Mouse (Mus musculus) hindlimb bud, embryonic 11.5 days (tissue): ENCODE data around the gene Itga4.

Experiments used
- DNase-seq: peaks from one replicate; pipeline ENCODE4 v3.0.0-alpha.2; 2012; ENCODE audit warnings: low read depth, low spot score; ENCODE audit errors: extremely low spot score

The Itga4 gene

DNA sequence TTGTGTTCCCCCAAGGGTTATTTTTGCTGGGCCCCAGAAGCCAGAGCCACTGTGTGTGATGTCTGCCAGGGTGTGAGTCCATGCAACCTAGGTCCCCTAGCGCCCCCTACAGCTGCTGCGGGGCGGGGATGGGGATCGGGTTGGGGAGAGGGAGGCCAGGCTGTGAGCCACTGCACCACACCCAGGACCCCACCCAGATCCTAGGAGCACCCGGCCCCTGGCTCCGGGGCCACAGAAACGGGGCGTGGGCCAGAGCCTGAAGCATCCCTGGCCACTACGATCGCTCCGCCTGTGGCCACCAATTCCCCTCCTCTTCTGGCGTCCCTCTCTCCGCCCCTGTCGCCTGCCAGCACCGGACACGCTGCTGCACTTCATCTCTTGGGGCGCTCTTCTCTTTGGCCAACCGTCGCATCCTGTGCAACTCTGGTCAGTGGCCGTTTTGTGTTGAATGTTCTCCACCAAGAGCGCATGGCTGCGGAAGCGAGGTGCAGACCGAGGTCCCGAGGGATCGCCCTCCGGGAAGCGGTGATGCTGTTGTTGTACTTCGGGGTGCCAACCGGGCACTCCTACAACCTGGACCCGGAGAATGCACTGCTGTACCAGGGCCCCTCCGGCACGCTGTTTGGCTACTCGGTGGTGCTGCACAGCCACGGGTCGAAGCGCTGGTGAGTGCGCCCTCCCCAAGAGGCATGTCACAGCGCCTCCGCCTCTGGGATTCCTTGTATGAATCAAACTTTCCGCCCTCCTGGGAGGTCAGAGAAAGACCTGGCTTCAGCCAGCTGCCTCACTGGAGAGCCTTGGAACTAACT lies at the start of gene Itga4:
Gene Itga4 (plus strand): TSS at position 235 of the 809 bp plus-strand sequence.
- DNase-seq: no peak

DNA sequence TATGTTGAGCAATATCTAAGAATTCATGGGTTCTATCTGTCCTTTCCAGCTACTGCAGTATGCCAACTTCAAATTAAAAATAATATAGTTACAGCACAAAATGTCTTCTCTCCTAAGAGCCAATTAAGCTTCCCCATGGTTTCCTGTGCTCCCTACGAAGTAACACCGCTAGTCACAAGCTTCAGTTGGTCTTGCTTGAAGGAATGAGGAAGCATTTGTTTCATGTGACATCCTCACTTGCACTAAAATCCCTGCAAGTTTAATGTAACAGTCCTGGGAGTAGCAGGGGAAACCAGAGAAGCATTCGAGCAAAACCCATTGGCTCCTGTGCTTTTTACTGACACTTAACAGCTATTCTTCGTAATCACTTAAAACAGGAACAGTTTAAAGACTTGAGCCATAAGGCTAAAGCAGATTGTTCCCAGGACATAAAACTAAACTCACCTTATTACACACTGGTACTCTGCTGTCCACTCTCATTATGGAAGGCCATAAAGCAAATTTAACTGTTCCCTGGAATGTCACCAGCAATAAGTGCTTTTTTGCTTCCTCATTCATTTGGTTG lies 49.0 kb upstream of the Itga4 start:
- peak; percentile 87 for DNase-seq

DNA sequence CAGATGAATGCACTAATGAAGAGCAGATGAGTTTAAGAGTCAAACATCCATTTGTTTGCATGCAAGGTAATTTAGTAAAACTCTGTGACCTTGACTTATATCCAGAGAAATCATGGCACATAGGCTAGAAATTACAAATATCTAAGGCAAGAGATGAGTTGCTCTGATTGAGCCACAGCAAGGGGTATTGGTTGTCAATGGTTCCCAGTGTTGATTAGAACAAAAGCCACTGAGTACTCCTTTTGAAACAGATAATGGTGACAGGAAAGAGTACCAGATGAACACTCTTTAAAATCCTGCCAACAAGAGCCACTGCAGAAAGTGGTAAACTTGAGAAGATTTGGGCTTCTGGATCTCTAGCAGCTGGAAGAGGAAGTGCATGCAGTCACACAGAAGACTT lies 40.2 kb upstream of the Itga4 start:
- DNase-seq: no peak

DNA sequence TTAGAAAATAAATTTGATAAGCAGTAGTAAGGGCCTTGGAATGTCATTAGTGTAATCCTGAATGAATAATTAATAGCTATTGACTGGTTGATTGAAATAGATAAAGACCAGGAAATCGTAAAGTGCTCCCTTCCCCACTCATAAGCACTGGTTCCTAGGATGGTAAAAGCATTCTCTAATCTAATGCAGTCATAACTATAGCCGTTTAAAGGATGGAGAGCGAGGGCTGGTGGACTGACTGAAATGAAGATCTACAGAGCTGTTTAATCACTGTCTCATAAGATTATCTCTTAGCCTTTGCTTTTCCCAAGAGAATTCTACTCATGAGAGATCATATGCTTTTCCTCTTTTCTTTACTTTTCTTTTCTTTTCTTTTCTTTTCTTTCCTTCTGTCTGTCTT lies 39.7 kb upstream of the Itga4 start:
- DNase-seq: no peak

DNA sequence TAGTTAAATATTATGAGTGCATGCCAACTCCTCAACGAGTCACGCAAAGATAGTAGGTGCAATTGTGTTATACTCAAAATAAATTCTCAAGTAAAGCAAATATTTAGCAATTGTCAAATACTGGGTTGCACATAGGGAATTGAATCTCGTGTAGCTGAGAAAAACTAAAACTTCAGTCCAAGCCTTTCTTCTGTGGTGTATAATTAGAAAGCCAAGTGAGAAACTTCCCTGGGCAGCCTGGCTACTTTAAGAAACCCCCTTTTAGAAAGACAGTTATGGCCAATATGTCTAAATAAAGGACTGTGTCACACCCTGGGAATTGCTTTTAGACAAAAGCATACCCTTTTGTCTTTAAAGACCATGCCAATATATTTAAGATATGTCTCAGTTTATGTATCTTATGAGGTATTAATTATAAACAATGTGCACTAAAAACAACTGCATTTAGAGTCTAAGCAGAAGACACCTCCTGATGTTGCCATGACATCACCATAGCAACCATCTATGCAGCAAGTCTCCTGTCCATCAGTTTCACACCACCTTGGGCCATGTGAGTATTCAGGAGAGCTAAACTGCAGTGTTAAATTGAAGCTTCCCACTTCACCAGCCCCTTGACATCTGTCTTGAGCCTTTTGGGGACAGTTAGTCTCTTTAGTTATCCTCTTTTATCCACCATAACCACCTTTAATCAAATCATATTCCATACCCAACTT lies 30.4 kb upstream of the Itga4 start:
- DNase-seq: no peak

DNA sequence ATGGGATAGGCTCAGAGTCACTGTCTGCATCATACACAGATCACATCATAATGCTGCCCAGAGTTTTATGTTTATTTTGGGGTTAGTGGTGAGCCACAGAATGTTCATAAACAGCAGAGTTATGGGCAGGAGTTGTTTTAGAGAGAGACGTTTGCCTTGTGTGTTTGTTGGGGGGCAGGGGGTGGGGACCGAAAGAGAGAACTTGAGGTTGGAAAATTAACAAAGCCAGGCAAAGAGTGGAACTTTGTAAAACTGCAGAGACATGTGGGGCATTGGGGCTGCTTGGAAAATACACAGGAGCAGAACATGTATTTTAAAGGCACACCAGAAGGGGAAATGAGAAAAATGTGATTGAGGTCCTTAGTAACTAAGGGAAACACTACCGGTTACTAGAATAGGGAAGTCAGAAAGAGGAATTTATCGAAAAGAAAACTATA lies 27.4 kb upstream of the Itga4 start:
- DNase-seq: no peak

DNA sequence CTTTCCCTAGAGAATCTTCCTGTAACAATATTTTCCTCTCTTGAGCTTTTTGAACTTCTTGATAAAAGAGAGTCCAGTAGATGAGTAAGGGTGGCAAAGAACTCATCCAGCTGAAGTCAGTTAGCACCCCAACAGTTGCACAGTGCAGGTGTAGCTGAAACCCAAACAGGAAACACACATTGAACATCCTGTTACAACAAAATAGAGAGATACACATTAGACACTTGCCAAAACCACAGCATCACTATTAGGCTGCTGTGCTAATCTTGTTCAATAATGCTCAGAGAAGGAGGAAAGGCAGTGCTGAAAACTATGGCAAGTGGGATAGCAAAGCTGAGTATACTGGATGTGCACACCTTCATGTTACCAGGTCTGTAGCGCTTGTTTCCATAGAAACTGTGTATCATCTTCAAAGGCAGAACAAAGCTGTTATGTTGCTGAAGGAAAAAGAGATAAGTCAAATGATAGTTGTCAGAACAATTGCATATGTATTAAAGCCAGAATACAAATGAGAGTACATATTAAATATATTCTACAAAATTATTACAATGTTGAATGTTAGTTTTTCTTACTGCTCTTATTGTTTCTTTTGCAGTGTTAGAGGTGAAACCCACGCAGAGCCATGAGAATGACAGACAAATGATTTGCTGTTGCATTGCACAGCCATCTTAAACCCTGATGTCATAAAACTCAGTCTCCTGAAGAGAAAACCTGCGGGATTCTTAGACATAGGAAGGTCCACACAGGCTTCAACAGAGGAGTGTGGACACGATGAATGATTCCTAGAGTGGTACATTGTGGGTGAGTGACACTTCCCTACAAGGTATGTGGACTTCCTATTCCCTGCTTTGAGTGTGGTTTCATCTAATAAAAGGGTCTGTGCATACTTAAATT lies 23.9 kb upstream of the Itga4 start:
- DNase-seq: no peak

DNA sequence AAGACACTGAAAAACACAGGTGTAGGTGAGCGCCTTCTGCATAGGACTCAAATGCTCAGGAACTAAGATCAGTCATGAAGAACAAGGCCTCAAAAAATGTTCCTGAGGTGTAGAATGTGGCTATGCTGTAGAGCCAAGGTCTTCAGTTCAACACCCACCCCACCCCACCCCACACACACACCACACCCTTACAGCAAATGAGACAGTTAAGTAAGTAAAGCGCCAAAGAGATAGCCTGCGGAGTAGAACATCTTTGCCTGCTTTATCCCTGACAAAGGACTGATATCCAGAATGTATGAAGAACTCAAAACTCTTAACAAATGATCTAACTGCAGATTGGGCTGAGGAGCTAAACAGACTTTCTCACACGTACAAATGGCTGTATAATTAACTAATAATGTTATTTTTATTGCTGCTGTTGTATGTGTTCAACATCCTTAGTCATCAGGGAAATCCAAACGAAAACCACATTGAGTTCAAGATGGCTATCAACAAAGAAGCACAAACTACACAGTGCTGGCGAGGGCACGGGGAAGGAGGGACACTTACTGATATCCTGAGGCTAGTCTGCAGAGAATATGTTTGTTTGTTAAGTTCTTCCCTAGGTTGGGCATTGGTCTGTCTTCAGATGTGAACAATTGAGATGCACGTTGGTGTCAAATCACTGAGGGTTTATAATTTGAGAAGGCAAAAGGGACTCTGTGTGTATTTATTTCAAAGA lies 19.3 kb upstream of the Itga4 start:
- no peak for DNase-seq

DNA sequence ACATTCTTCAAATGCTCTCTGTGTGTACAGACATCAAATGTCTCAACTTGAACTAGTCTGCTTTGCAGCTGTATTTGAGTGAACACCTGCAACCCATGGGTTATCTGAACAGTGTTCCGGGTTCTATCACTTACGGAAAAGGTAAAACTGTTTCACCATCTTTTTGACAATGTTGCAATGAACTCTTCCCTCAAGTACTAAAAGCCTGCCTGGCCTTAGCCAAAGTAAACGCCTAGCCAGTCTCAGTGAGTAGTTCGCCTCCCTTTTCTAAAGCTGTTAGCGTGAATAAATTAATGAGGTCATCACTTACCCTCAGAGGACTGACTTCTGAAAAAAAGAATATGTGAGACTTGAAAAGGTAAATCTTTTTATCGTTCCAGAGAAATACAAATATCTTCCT lies 18.0 kb upstream of the Itga4 start:
- DNase-seq: no peak

DNA sequence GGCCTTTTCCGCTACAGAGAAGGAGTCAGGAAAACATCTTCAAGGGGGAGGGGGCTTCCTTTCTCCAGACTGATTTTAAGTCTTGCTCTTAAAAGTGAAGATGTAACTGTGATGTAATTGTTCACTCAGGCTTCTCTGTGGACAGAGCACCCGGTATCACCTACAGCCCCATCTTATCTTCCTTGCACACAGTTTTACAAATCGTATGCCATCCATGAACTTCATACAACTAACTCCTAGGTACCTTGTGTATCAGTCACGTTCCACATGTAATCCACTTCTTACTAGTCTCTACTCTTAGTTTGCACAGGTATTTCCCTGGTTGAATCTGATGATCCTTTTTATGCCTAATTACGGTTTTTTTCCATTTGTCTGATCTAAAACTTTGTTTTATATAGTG lies 10.9 kb upstream of the Itga4 start:
- no peak for DNase-seq

DNA sequence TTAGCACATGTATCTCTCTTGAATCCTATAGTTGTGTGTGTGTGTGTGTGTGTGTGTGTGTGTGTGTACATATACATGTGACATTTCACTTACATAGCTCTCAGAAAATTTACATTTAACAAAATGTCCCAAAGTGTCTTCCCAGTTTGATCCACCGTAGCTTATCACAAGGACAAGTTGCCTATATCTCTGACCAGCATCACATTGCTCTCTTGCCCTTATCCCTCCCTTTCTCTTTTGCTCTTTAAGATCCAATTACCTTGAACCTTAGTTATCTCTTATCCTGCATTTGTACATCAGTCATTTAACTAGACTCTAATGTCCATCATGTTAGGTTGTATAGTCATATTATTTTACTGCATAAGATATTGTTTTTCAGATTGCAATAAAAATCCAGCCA lies 10.5 kb upstream of the Itga4 start:
- no peak for DNase-seq

DNA sequence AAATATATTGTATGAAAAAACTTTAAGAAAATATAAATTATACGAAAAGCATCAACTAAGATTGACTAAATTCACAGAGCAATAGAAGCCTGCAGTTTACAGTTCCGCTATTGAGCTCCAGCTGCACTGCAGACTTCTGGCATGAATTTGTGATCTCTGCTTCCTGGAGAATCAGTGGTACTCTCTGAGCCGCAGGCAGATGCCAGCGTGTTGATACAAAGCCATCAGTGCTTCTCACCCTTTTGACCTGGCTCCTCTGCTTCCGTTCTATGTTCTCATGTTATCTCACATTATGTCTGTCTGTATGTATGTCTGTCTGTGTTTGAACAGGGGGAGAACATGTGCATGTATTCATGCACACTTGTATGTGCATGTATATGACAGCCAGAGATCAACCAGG lies 6.9 kb upstream of the Itga4 start:
- no peak for DNase-seq

DNA sequence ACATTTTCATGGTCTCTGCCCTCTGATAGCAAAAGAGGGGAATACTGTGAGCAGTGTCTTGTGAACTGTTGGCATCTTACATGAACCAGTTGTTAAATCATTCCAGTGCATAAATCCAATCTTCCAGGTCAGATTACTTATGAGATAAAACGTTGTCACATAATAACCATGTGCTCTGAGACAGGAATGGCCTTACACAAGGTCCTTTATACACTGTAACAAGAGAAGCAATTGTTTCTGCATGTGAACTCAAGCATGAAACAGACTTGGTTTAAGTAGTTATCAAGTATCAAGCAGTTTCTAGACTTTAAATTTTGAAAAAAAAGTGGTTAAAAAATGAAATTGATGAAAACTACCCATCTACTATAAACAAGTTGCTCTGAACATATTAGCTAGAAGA lies 4.7 kb upstream of the Itga4 start:
- DNase-seq: no peak

DNA sequence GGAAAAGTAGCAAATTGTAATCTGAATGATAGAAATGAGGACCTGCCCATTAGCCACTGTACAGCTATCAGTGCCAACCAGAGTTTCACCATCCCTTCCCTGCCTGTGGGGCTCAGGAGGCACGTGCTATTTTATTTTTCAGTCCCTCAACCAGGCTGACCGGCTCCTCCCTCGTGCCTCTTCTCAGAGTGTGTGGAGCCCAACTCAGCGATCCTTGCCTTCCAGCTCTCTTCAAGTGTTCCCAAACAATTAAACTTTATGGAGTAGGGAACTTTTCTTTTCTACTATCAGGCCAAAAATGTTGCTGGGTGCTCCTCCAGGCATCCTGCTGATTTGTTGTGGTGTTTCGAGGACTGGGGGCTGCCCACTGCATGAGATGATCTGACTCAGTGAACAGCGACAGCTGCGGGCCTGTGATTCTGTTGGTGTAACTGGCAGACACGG lies 1.4 kb upstream of the Itga4 start:
- DNase-seq: no peak

DNA sequence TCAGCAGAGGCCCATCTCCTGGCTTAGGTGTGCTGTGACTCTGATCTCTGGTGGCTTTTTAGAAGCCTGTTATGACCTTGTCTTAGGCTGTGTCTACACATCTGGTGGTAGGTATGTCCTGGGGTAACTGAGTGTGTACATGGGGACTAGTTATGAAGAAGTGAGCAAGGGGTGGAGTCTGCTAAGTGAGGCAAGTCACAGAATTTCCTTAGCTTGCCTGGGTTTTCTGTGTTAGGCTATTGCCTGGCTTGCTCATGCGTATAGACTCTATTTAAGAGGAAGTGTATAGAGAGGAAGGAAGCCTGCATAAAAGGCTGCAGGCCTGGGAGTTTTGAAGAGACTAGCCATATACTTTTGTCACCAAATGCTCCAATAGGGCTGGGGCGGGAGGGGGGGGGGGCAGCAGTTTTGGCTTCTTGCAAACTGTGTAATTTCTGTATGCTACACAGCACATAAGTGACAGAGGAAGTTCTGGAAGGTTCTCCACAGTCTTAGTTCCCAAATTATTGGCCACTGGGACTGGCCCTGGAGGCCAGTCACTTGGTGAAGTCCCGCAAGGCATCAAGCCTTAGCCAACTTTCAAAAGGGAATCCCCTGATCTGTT lies 536 bp upstream of the Itga4 start:
- no peak for DNase-seq

DNA sequence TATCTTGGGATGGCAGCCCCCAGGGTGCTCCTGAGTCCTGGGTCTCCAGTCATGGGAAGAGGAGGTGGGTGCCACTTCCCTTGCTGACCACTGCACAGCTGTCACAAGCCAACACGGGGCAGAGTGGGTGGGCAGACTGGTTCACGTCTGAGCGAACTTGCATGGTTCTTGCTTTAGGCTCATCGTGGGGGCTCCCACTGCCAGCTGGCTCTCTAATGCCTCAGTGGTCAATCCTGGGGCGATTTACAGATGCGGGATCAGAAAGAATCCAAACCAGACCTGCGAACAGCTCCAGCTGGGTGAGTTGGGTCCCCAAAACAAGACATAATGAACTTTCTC lies 744 bp downstream of the Itga4 start:
- no peak for DNase-seq

DNA sequence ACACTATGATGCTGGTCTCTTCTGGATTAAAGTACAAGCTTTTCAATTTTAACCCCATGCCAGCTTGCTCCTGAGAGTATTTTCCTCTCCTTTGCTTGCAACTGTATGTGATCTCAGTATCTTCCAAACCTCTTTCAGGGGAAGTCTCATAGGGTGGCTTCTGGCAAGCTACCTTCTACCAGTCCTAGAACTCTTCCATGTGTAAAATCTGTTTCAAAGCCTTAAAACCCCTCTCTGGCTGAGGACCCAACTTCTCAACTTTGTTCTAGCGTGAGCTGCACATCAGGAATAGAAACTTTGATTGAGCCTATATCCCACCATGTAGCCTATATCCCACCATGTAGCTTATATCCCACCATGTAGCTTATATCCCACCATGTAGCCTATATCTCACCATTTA lies 1.1 kb downstream of the Itga4 start:
- DNase-seq: no peak

DNA sequence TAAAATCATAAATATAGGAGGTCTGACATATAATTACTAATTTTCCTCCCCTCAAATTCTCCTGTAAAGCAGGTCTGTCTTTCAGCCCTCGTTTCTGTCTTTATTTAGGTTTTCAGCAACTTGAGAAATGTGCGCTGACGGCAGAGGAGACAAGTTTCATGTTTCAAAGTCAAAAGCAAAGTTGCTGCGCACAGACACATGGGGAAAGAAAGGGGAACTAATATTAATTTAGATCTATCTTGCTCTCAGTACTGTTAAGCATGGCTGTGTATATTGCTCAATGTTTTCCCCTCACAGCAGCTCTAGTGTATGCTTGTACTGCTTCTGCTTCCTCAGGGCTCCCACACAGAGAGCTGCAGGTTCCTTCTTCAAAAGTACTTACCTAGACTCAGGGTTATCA lies 1.7 kb downstream of the Itga4 start:
- DNase-seq: no peak

DNA sequence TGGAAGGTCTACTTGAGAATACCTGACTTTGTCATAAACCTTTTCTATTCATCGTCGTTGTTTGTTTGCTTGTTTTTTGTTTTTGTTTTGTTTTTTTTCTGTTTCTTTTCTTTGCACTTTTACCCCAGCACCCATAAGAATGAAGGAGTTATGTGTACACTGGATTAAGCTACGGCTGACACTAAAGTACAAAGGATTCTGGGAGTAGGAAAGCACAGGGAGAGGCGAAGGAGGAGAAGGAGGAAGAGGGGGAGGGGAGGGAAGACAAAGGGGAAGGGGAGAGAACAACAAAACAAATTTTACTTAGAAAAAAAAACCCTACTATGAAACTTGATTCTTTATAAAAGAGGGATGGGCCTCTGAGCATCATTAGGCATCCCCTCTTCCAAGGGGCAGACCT lies 2.2 kb downstream of the Itga4 start:
- DNase-seq: no peak

DNA sequence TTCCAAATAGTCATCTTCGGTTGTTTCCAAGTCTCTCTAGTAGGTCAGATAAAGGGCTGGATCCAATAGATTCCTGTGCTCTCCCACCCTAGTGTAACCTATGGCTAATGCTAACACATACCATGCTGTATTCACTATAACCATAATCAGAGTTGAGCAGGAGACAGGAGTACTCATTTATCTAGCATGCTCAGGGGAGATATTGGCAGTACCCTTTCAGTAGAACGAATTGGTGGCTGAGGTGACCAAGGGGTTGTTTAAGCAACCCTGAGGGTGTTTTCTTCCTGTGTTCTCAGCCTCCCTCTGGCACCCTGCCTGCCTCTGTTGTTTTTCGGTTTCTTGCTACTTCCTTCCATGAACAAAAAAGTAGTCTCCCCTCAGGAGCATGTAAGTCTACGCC lies 4.1 kb downstream of the Itga4 start:
- no peak for DNase-seq
